Mouse (Mus musculus): ENCODE data around the gene Kdm2a. TPM values are rescaled to one million over a fixed set of nuclear protein-coding genes. Genes with fewer than 3 reads are reported as not detected.
"Not testable (repeated sequence)": the region's sequence is repeated elsewhere in the genome, so short reads cannot be mapped to it uniquely, and the experiment has no call there.

The Kdm2a gene
- polyA plus RNA-seq, 1 experiment = not detected

- Histone ChIP-seq H3K4me1 (ENCODE audit: control insufficient read depth, insufficient read depth, low read length) (peaks cover 8% of the 10 kb centered on the region), H3K27ac (ENCODE audit: insufficient read depth, low read depth, low read length) (peak overlapping the region; percentile 89), H3K4me3 (ENCODE audit: insufficient read depth, low read depth, low read length) (peak overlapping the region; percentile 87)
- TF ChIP-seq CTCF (IDR thresholded peaks at IDR 0.05; ENCODE audit: insufficient read depth, low read depth, low read length) (no peak), POLR2A (IDR thresholded peaks at IDR 0.05; ENCODE audit: insufficient read depth, low read depth, low read length) (no peak)
- WGBS = under 1% methylated on average over 68 of the region's 90 CpGs
Measured at GRCm38 (mm10) chr19:4396998-4397797, 887 bp downstream of the Kdm2a start.

DNA sequence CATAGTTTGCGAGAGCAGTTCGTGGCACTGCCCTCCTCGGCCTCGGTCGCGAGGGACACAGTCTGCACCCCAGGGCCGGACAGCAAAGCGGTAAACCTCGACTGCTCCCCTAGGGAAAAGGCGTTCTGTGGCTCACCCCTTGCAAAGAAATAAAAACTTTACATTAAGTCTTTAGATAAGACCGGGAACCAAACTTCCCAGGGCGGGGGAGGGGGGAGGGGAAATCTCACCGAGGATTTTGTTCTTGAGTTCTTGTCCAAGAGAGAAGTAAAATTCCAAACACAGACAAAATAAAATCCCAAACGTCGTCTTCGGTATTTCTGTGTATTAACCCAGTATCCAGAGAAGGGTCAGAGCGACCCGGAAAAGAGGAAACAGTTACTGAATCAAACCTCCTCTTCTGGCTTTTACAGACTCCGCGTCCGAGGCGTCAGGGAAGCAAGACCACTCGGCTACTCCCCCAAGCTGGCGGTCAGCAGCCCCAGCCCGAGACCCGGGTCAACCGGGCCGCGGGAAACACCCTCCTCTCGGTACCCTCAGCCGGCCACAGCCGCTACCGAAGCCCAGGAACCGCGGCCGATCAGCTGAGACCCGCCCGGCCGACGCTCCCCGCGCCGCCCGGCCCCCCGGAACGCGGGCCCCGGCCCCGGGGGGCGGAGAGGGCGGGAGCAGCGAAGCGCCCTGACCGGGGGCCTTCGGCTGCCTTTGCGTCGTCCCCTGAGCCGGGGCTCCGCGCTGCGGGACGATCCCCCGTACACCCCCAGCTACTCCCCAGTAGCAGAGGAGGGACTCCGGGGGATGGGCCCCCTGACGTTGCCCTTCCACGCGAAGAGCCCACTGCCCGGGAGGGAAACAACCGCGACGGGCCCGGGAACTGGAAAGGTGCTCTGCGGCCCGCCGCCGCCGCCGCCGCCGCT lies 1.7 kb downstream of the Kdm2a start:
- under 1% methylated on average over 80 of the region's 80 CpGs for WGBS
- Histone ChIP-seq H3K4me1 (ENCODE audit: control insufficient read depth, insufficient read depth, low read length) (peaks cover 8% of the 10 kb centered on the region), H3K27ac (ENCODE audit: insufficient read depth, low read depth, low read length) (peak overlapping the region; percentile 89), H3K4me3 (ENCODE audit: insufficient read depth, low read depth, low read length) (peak overlapping the region; percentile 87)
- TF ChIP-seq POLR2A (IDR thresholded peaks at IDR 0.05; ENCODE audit: insufficient read depth, low read depth, low read length) (no peak), CTCF (IDR thresholded peaks at IDR 0.05; ENCODE audit: insufficient read depth, low read depth, low read length) (no peak)

- TF ChIP-seq POLR2A (IDR thresholded peaks at IDR 0.05; ENCODE audit: insufficient read depth, low read depth, low read length) = no peak
- no peak for TF ChIP-seq CTCF (IDR thresholded peaks at IDR 0.05; ENCODE audit: insufficient read depth, low read depth, low read length)
- no peak overlapping the region for H3K4me3 ChIP-seq (ENCODE audit: insufficient read depth, low read depth, low read length)
- no peak overlapping the region for H3K27ac ChIP-seq (ENCODE audit: insufficient read depth, low read depth, low read length)
- no peaks in the 10 kb centered on the region for H3K4me1 ChIP-seq (ENCODE audit: control insufficient read depth, insufficient read depth, low read length)
Measured at GRCm38 (mm10) chr19:4387276-4387675, 10.8 kb downstream of the Kdm2a start.

- Histone ChIP-seq H3K4me1 (ENCODE audit: control insufficient read depth, insufficient read depth, low read length) (no peaks in the 10 kb centered on the region), H3K4me3 (ENCODE audit: insufficient read depth, low read depth, low read length) (no peak overlapping the region), H3K27ac (ENCODE audit: insufficient read depth, low read depth, low read length) (no peak overlapping the region)
- no peak for TF ChIP-seq CTCF (IDR thresholded peaks at IDR 0.05; ENCODE audit: insufficient read depth, low read depth, low read length)
- no peak for TF ChIP-seq POLR2A (IDR thresholded peaks at IDR 0.05; ENCODE audit: insufficient read depth, low read depth, low read length)
- WGBS = 79% methylated on average over 4 of the region's 4 CpGs
Measured at GRCm38 (mm10) chr19:4385026-4385425, 13.1 kb downstream of the Kdm2a start.

DNA sequence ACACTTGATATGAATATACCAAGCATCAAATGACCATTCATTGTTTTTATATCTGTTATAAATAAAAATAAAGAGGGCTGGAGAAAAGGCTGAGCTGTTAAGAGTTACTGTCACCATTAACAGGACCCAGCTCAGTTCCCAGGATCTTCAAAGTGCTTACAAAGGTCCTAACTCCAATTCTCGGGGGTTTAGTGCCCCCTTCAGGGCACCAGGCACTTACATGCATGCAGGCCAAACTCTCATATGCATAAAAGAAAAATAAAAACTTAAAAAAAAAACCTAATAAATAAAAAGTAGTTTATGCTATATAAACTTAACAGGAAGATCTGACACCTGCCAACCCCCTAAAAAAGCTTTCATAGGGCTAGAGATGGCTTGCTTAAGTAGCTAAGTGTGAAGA lies 13.8 kb downstream of the Kdm2a start:
- no peak overlapping the region for H3K4me3 ChIP-seq (ENCODE audit: insufficient read depth, low read depth, low read length)
- TF ChIP-seq CTCF (IDR thresholded peaks at IDR 0.05; ENCODE audit: insufficient read depth, low read depth, low read length) (no peak), POLR2A (IDR thresholded peaks at IDR 0.05; ENCODE audit: insufficient read depth, low read depth, low read length) (no peak)
- no peaks in the 10 kb centered on the region for H3K4me1 ChIP-seq (ENCODE audit: control insufficient read depth, insufficient read depth, low read length)
- 26% methylated on average over 1 of the region's 1 CpGs for WGBS
- H3K27ac ChIP-seq (ENCODE audit: insufficient read depth, low read depth, low read length) = no peak overlapping the region

DNA sequence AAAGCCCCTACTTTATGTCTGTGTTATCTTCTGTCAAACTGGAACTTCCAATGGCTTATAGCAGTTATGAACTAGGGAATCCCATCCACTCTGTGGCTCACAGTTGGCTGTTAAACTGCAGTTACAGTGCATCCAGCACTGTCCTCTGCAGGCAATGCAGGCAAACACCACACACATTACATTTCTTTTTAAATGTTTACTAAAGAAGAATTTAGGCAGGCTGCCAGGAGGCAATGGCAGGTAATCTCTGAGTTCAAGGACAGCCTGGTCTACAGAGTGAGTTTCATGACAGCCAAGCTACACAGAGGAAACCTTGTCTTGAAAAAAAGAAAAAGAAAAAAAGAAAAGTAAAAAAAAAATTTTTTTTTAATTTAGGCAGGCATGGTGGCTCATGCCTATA lies 14.8 kb downstream of the Kdm2a start:
- no peak overlapping the region for H3K27ac ChIP-seq (ENCODE audit: insufficient read depth, low read depth, low read length)
- no peaks in the 10 kb centered on the region for H3K4me1 ChIP-seq (ENCODE audit: control insufficient read depth, insufficient read depth, low read length)
- H3K4me3 ChIP-seq (ENCODE audit: insufficient read depth, low read depth, low read length) = no peak overlapping the region
- TF ChIP-seq CTCF (IDR thresholded peaks at IDR 0.05; ENCODE audit: insufficient read depth, low read depth, low read length) (no peak), POLR2A (IDR thresholded peaks at IDR 0.05; ENCODE audit: insufficient read depth, low read depth, low read length) (no peak)

DNA sequence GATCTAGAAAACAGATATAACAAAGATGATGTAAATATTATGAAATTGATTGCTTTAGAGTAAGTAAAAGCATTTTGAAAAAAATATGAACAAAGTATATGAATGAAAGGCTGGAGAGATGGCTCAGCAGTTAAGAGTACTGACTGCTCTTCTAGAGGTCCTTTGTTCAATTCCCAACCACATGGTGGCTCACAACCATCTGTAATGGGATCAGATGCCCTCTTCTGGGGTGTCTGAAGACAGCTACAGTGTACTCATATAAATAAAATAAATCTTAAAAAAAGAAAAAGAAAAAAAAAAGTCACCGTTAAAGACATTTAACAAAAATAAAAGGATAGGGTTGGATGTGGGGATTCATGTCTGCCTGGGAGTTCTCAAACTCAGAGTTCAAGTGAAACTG lies 15.8 kb downstream of the Kdm2a start:
- 78% methylated on average over 1 of the region's 1 CpGs for WGBS
- not testable (repeated sequence) for H3K4me1 ChIP-seq (ENCODE audit: control insufficient read depth, insufficient read depth, low read length); H3K4me3 ChIP-seq (ENCODE audit: insufficient read depth, low read depth, low read length); H3K27ac ChIP-seq (ENCODE audit: insufficient read depth, low read depth, low read length)

- TF ChIP-seq POLR2A (IDR thresholded peaks at IDR 0.05; ENCODE audit: insufficient read depth, low read depth, low read length) = no peak
- no peak for TF ChIP-seq CTCF (IDR thresholded peaks at IDR 0.05; ENCODE audit: insufficient read depth, low read depth, low read length)
- Histone ChIP-seq H3K4me1 (ENCODE audit: control insufficient read depth, insufficient read depth, low read length) (no peaks in the 10 kb centered on the region), H3K4me3 (ENCODE audit: insufficient read depth, low read depth, low read length) (no peak overlapping the region), H3K27ac (ENCODE audit: insufficient read depth, low read depth, low read length) (no peak overlapping the region)
- 61% methylated on average over 2 of the region's 2 CpGs for WGBS
Measured at GRCm38 (mm10) chr19:4370656-4371055, 27.4 kb downstream of the Kdm2a start.

DNA sequence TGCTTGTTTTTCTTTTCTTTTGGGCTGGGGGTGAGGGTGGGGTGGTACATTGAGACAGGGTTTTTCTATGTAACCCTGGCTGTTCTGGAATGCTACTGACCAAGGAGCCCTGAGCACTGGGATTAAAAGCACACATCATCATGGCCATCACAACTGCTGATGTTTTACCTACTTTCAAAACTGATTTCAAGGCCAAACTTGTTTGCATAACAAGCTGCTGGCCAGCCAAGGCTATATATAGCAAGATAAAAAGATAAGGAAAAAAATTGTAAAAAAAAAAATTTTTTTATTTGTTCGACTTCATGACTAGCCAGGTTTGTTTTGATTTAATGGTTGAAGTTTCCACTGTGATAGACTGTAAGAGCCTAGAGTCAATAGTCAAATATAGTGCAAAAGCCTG lies 27.8 kb downstream of the Kdm2a start:
- Histone ChIP-seq H3K4me1 (ENCODE audit: control insufficient read depth, insufficient read depth, low read length) (no peaks in the 10 kb centered on the region), H3K4me3 (ENCODE audit: insufficient read depth, low read depth, low read length) (no peak overlapping the region), H3K27ac (ENCODE audit: insufficient read depth, low read depth, low read length) (no peak overlapping the region)
- TF ChIP-seq CTCF (IDR thresholded peaks at IDR 0.05; ENCODE audit: insufficient read depth, low read depth, low read length) = no peak
- no peak for TF ChIP-seq POLR2A (IDR thresholded peaks at IDR 0.05; ENCODE audit: insufficient read depth, low read depth, low read length)
- WGBS = 88% methylated on average over 1 of the region's 1 CpGs

Measured in olfactory bulb, adult 2 months (tissue).